Mouse (Mus musculus) ES-E14 (cell line): ENCODE data around the gene Prkd2. TPM values are rescaled to one million over a fixed set of nuclear protein-coding genes. Genes with fewer than 3 reads are reported as not detected.
A peak's percentile ranks its signal among the peaks of the same experiment; 100 is the strongest.

ENCODE experiments used
- DNase-seq: peaks from one replicate; pipeline ENCODE4 v3.0.0-alpha.2; 2013; ENCODE audit warnings: low read depth, low spot score
- H3K27ac ChIP-seq: 2 replicates; pipeline ENCODE4 v1.5.1; 2012; ENCODE audit warnings: low read depth, mild to moderate bottlenecking, low read length, moderate library complexity, mixed read lengths; ENCODE audit not compliant: poor library complexity, insufficient read depth, severe bottlenecking
- H3K36me3 ChIP-seq: 2 replicates; pipeline ENCODE4 v1.6.1; 2012; ENCODE audit warnings: mild to moderate bottlenecking, low read length, moderate library complexity, mixed read lengths; ENCODE audit not compliant: control insufficient read depth, poor library complexity, insufficient read depth, severe bottlenecking
- H3K4me1 ChIP-seq, 2 experiments: fragments of 150-350 bp in 1 of 2; sonication (generic) in 1 of 2; 2 replicates each; pipeline ENCODE4 v1.6.1; 2012; ENCODE audit warnings: low read length in 2 of 2, mild to moderate bottlenecking in 1 of 2, mixed read lengths in 1 of 2; ENCODE audit not compliant: control insufficient read depth in 2 of 2, insufficient read depth in 2 of 2, poor library complexity in 1 of 2
- H3K4me3 ChIP-seq, 2 experiments: fragments of 150-350 bp in 1 of 2; sonication (generic) in 1 of 2; 2 replicates each; pipeline ENCODE4 v1.5.1; 2012; ENCODE audit warnings: low read length in 2 of 2, low read depth in 1 of 2, mild to moderate bottlenecking in 1 of 2, mixed read lengths in 1 of 2; ENCODE audit not compliant: insufficient read depth in 1 of 2, poor library complexity in 1 of 2, severe bottlenecking in 1 of 2
- H3K9ac ChIP-seq: 2 replicates; pipeline ENCODE4 v1.6.1; 2012; ENCODE audit warnings: low read depth, mild to moderate bottlenecking, low read length, mixed read lengths; ENCODE audit not compliant: poor library complexity, insufficient read depth, severe bottlenecking
- H3K9me3 ChIP-seq: fragments of 150-350 bp; sonication (generic); 2 replicates; pipeline ENCODE4 v1.6.1; 2012; ENCODE audit warnings: low read depth, mild to moderate bottlenecking, low read length; ENCODE audit not compliant: control insufficient read depth, insufficient read depth
- CHD2 ChIP-seq: IDR thresholded peaks from 2 replicates; pipeline ENCODE4 v1.6.1; 2014; ENCODE audit warnings: mild to moderate bottlenecking, low read depth, low read length, inconsistent platforms
- HCFC1 ChIP-seq: IDR thresholded peaks from 2 replicates; pipeline ENCODE4 v1.6.1; 2012; ENCODE audit warnings: low read length, inconsistent platforms, borderline replicate concordance; ENCODE audit not compliant: insufficient read depth
- MAFK ChIP-seq: IDR thresholded peaks from 2 replicates; pipeline ENCODE4 v1.6.1; 2014; ENCODE audit warnings: mild to moderate bottlenecking, low read depth, low read length, inconsistent platforms; ENCODE audit not compliant: insufficient read depth
- ZC3H11A ChIP-seq: IDR thresholded peaks from 2 replicates; pipeline ENCODE4 v1.6.1; 2012; ENCODE audit warnings: low read depth, mild to moderate bottlenecking, inconsistent platforms, low read length, borderline replicate concordance
- ZNF384 ChIP-seq: IDR thresholded peaks from 2 replicates; pipeline ENCODE4 v1.6.1; 2012; ENCODE audit warnings: low read depth, low read length, inconsistent platforms
- in situ Hi-C, 2 experiments: fragments of 600-800 bp; cut with MboI; formaldehyde crosslinking; loops; one replicate each; pipeline ENCODE4 v1.15.1; 2025; ENCODE audit warnings: low sequenced_read_pairs in 2 of 2, inconsistent platforms in 1 of 2; ENCODE audit not compliant: unreplicated experiment in 2 of 2
- total RNA-seq: library from RNA; depleted of rRNA; stranded (reverse); fragments of 300-350 nt; gene quantifications from 2 replicates; pipeline ENCODE4 v1.2.3, GENCODE M21; 2012

The Prkd2 gene
- total RNA-seq, 1 experiment: 5.7 TPM

DNA sequence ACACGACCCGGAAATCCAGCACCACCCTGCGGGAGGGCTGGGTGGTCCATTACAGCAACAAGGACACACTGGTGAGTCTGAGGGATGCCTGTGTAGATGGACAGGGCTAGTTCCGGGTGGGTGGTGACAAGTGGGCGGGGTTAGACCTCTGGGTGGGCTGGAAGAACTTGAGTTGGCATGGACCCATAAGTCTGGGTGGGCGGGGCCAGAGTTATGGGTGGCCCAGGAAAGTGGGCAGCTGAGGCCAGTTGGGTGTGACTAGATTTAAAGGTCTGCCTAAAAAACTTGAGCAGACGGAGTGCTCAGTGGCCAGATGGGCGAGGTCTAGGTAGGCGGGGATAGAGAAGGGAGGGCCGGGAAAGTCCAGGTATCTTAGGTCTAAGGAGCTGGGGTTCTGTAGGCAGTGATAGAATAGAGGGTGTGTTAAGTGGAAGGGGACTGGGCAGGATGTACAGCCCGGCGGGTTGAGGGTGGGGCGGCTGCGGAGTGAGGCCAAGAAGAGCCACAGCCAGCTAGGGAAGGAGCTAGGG lies 10.7 kb downstream of the Prkd2 start:
- H3K4me1 ChIP-seq: peaks cover 0 to 15% of the 10 kb centered on the region in 2 experiments; a peak in 2 of 4 replicates
- no peak overlapping the region for H3K4me3 ChIP-seq
- no peak for DNase-seq
- H3K36me3 ChIP-seq: peaks cover 8% of the 10 kb centered on the region; the same call in 1 of the 2 replicates
- in situ Hi-C loops: no loop called here
- no peaks in the 10 kb centered on the region for H3K9me3 ChIP-seq
- H3K27ac ChIP-seq: no peak overlapping the region
- H3K9ac ChIP-seq: no peak overlapping the region
- TF ChIP-seq HCFC1 (no peak), ZNF384 (no peak)

GRCm38 (mm10) chr7:16858336-16858735 lies 15.6 kb downstream of the Prkd2 start:
- peak overlapping the region; percentile 60; the same call in 1 of the 2 replicates for H3K9ac ChIP-seq
- in situ Hi-C loops: no loop called here
- TF ChIP-seq ZNF384 (no peak), CHD2 (no peak), MAFK (no peak), HCFC1 (no peak), ZC3H11A (no peak)
- H3K36me3 ChIP-seq: peaks cover 8% of the 10 kb centered on the region; the same call in 1 of the 2 replicates
- no peak overlapping the region for H3K27ac ChIP-seq
- no peak for DNase-seq
- H3K9me3 ChIP-seq: no peaks in the 10 kb centered on the region
- H3K4me1 ChIP-seq: peaks cover 0 to 9% of the 10 kb centered on the region in 2 experiments; a peak in 2 of 4 replicates
- peak overlapping the region; percentile 22 to 40; a peak in 3 of 4 replicates for H3K4me3 ChIP-seq

- Histone ChIP-seq H3K36me3 (peaks cover 3% of the 10 kb centered on the region; the same call in 1 of the 2 replicates), H3K9me3 (no peaks in the 10 kb centered on the region), H3K9ac (no peak overlapping the region), H3K4me3 (no peak overlapping the region), H3K4me1 (no peaks in the 10 kb centered on the region), H3K27ac (no peak overlapping the region)
- no peak for DNase-seq
- in situ Hi-C loops: no loop called here
- TF ChIP-seq ZC3H11A (peak; percentile 4; the same call in 1 of the 2 replicates), ZNF384 (no peak), MAFK (no peak), CHD2 (no peak)
Measured at GRCm38 (mm10) chr7:16859902-16860651, 17.4 kb downstream of the Prkd2 start.

- H3K4me3 ChIP-seq: no peak overlapping the region
- TF ChIP-seq ZC3H11A: no peak
- TF ChIP-seq HCFC1: no peak
- no peak for TF ChIP-seq MAFK
- no peak for TF ChIP-seq CHD2
- no peak for TF ChIP-seq ZNF384
- peaks cover 0 to 11% of the 10 kb centered on the region in 2 experiments; a peak in 2 of 4 replicates for H3K4me1 ChIP-seq
- H3K9me3 ChIP-seq: no peaks in the 10 kb centered on the region
- no peak for DNase-seq
- no peaks in the 10 kb centered on the region; the same call in 1 of the 2 replicates for H3K36me3 ChIP-seq
- no peak overlapping the region for H3K9ac ChIP-seq
- in situ Hi-C loops: no loop called here
- no peak overlapping the region for H3K27ac ChIP-seq
Measured at GRCm38 (mm10) chr7:16867488-16867887, 24.8 kb downstream of the Prkd2 start.
